Mouse (Mus musculus) liver, postnatal 0 days (tissue): Measurements from ENCODE around the gene Draxin.
"Not testable (repeated sequence)": the region's sequence is repeated elsewhere in the genome, so short reads cannot be mapped to it uniquely, and the experiment has no call there.

Experiments
- CTCF ChIP-seq: sonication (generic); IDR thresholded peaks from 2 replicates; pipeline ENCODE4 v1.5.1; 2016; ENCODE audit warnings: antibody characterized with exemption, low read depth
- EP300 ChIP-seq: IDR thresholded peaks from 2 replicates; pipeline ENCODE4 v1.6.1; 2016; ENCODE audit warnings: antibody characterized with exemption, low read depth, mild to moderate bottlenecking

DNA sequence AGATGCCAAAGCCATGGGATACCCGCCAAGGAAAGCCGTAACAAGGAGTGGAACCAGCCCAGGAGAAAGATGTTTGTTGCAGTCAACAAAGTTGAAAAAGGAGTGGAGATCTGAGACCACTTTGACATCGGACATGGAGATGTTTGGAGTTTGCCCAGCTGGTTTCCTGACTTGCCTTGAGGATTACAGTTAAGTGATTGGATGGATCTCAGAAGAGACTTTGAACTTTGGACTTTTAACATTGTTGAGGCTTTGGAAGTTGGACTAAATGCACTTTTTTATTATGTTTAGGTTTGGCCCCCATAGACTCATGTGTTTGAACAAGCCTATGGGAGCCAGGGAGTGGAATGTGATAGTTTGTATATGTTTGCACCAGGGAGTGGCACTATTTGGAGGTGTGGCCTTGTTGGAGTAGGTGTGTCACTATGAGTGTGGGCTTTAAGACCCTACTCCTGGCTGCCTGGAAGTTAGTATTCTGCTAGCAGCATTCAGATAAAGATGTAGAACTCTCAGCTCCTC lies 80.0 kb downstream of the Draxin start:
- not testable (repeated sequence) for TF ChIP-seq CTCF, EP300
